Mouse (Mus musculus) 3T3-L1 (cell line): ENCODE data around the gene Arhgap17.
A peak's percentile ranks its signal among the peaks of the same experiment; 100 is the strongest.

ENCODE experiments used
- DNase-seq: peaks from one replicate; pipeline ENCODE4 v3.0.0-alpha.2; 2015; ENCODE audit warnings: low read depth, low spot score

Gene Arhgap17

GRCm38 (mm10) chr7:123287903-123288302 is 81.8 kb downstream of the Arhgap17 start:
- no peak for DNase-seq

- DNase-seq, result no peak
These were observed 83.8 kb downstream of the Arhgap17 start for GRCm38 (mm10) chr7:123285896-123286295.

GRCm38 (mm10) chr7:123283826-123284225 is 85.9 kb downstream of the Arhgap17 start:
- peak; percentile 91 for DNase-seq

- no peak for DNase-seq
These were observed 89.9 kb downstream of the Arhgap17 start for GRCm38 (mm10) chr7:123279797-123280196.

GRCm38 (mm10) chr7:123276568-123276967 is 93.1 kb downstream of the Arhgap17 start:
- no peak for DNase-seq

GRCm38 (mm10) chr7:123273056-123273455 is 96.7 kb downstream of the Arhgap17 start:
- DNase-seq, result no peak

- no peak for DNase-seq
These were observed 111.6 kb downstream of the Arhgap17 start for GRCm38 (mm10) chr7:123258103-123258502.

GRCm38 (mm10) chr7:123254196-123254970 is 115.3 kb downstream of the Arhgap17 start:
- no peak for DNase-seq

GRCm38 (mm10) chr7:123253396-123253795 is 116.3 kb downstream of the Arhgap17 start:
- DNase-seq, result no peak

- no peak for DNase-seq
These were observed 118.4 kb downstream of the Arhgap17 start for GRCm38 (mm10) chr7:123251343-123251742.

- no peak for DNase-seq
These were observed 121.5 kb downstream of the Arhgap17 start for GRCm38 (mm10) chr7:123248166-123248565.

GRCm38 (mm10) chr7:123246504-123247084 is 123.1 kb downstream of the Arhgap17 start:
- no peak for DNase-seq

- no peak for DNase-seq
These were observed 124.9 kb downstream of the Arhgap17 start for GRCm38 (mm10) chr7:123244833-123245232.

- DNase-seq, result no peak
These were observed 127.5 kb downstream of the Arhgap17 start for GRCm38 (mm10) chr7:123242241-123242640.

- DNase-seq, result no peak
These were observed 129.7 kb downstream of the Arhgap17 start for GRCm38 (mm10) chr7:123240064-123240463.

- DNase-seq, result no peak
These were observed 131.1 kb downstream of the Arhgap17 start for GRCm38 (mm10) chr7:123238621-123239020.

- DNase-seq, result peak; percentile 40
These were observed 134.3 kb downstream of the Arhgap17 start for GRCm38 (mm10) chr7:123235449-123235848.
